Mouse (Mus musculus): Measurements from ENCODE around the gene Znrf3.
A peak's percentile ranks its signal among the peaks of the same experiment; 100 is the strongest.

Znrf3 gene

DNA sequence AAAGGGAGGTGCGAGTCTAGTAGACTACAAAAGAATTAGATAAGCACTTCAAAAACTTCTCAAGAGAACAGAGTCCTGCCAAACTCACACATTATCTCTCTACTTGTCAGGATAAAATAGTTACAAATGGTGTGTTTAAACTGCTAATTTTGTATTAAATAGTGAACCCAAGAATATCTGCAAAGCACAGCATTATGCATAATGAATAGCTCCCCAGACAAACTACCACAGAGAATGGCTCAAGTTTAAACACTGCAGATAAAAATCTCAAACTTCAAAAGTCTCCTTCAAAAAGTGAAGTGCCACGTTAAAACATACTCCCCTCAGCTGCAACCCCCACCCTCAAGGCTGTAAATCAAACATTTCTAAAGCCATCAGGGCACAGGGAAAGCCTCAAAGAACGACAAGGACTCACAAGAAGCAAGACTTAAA is 2.0 kb downstream of the Znrf3 start:
- DNase-seq (ENCODE audit: extremely low spot score, low read depth, low spot score), result no peak

DNA sequence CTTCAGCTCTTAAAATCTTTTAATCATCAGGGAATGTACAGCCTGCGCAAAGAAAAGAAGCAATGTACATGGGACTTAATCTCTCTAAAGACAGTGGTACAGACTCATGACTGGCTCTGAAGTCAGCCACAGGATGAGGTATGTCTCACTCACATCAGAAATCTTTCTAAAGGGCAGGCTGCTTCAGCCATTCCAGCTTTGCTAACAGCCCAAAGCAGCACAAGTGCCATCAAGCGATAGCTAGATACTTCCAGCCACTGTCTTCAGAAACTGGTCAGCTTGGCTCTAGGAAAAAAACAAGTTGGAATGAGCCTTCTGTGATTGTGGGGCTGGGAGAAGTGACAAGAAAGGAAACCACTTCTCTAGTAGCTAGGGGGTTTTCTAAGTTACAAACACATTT is 7.0 kb downstream of the Znrf3 start:
- DNase-seq (ENCODE audit: extremely low spot score, low read depth, low spot score), result no peak

DNA sequence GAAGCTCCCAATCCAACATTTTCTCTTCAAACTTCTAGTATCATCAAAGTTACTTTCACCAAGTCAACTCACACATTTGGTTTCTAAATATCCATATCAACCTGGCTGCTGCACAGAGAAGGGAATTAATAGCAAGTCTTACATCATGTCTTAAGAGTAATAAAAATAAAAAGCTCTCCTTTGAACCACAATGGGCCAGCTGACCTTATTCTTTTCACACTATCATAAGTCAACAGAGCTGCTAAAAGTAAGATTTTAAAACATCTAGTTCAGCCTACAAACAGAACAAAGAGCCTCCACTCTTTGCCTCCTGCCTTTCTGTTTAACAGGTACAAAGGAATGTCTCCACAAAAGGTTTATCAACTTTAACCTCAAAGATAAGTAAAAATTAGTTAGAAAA is 7.7 kb downstream of the Znrf3 start:
- no peak for DNase-seq (ENCODE audit: extremely low spot score, low read depth, low spot score)

DNA sequence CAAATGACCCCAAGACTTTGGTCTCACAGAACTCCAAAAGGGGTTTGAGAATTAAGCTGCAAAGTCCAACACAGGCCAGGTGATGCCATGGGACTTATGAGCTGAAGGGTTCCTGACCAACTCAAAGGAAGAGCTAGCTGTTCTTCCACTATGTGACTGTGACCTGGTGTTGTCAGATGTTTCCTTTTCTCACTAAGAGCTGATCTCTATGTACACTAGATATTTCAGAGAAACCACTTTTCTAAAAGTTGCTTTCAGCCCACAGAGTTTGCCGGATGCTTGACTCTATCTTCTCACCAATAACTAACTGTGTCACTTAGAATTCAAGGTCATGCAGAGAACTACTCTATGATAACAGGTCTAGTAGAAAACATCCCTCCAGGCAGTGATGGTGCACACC is 9.2 kb downstream of the Znrf3 start:
- DNase-seq (ENCODE audit: extremely low spot score, low read depth, low spot score), result no peak

DNA sequence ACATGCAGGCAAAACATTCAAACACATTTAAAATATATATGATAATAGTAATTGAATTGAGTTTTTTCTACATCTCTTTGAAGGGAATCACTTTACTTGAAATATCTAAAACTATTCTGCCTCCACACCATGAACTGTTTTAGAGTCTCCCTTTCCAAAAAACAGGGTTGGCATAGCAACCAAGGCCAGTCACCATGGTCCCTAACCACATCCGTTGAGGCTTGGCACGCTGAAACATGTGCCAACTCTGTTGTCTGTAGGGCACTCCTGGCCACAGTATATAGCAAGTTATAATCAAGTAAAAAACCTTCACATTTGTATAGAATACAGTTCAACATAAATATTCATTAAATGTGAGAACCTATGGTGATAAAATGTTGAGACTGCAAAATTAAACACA is 12.3 kb downstream of the Znrf3 start:
- DNase-seq (ENCODE audit: extremely low spot score, low read depth, low spot score), result no peak

DNA sequence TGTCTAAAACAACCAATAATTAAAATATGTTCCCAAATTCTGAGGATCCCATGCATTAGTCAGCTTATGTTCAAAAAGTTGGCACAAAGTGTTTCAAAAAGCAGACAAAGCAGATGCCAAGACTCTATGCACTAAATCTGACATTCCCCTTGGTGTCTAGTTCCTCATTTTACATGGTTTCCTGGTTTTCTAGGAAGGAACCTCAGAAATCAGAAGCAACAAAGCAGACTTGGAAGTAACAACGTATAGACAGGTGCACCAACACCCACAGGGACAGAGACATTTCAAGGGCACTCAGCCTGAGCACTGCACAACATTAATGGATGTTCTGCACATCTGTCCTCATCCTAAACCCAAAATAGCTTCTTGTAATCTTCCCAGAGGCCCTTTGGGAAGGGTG is 13.8 kb downstream of the Znrf3 start:
- DNase-seq (ENCODE audit: extremely low spot score, low read depth, low spot score), result no peak

DNA sequence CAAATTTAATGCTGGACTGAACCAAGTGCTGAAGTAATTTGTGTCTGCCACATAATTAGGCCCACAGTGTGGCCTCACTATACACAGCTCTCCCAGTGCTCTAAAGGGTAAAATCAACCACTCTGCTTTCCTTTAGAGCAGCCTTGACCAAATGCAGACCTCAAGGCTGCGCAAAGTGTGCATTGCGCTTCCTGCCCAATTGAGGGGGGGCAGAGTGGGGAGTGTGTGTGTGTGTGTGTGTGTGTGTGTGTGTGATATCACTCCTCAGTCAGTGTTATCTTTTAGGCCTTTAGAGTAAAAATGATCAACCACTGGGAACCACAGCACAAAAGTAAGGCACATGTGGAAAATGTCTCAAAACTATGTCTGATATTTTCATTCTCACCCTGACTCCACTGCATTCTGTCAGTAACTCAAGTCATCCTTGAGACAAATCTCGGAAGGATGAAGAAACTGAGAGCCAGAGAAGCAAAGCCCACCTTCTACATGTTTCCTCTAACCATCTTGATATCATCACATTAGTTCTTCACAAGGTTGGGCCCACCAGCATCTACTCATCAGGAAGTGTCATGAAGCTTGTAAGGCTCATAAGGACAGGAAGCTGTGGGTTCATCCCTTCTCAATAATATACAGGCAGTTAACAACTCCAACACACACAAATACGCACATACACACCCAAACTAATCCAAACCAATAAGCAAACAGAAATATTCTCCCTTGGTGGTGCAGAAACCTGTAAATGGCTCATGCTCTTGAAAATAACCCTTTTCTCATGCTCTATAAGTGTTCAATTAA is 15.1 kb downstream of the Znrf3 start:
- no peak for DNase-seq (ENCODE audit: extremely low spot score, low read depth, low spot score)

DNA sequence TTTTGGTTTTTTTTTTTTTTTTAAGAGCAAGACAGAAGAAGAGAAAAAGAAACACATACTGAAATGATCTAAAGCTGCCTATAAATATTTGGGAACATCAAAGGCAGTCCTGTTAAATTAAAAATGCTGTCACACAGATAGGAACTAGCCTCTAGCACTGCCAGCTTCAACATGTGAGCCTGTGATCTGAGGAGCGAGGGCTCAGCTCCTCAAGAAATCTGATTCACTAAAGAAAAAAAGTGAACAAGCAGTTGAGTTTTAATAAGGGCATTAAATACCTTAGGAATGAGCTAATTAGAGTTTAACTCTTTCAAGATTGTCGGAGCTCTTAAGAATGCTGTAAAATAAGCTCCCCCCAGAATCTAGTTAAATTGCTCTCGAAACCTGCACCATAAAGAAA is 17.4 kb downstream of the Znrf3 start:
- DNase-seq (ENCODE audit: extremely low spot score, low read depth, low spot score), result no peak

DNA sequence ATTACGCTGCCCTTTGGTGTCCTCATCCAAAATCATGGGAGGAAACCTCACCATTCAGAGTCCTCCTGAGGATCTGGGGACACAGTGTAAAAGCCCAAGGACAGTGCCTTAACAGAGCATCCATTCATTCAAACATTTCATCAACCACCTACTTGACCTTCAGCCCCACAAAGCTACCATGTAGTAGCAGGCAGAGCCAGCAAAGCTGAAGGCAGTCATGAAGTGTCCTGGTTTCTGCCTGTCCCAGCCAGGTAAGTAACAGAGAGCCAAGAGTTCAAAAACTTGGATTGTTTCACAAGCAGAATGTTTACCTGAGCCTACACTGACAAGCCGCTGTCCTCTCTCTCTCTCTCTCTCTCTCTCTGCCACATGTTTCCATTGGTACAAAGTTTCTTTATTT is 18.3 kb downstream of the Znrf3 start:
- DNase-seq (ENCODE audit: extremely low spot score, low read depth, low spot score), result no peak

DNA sequence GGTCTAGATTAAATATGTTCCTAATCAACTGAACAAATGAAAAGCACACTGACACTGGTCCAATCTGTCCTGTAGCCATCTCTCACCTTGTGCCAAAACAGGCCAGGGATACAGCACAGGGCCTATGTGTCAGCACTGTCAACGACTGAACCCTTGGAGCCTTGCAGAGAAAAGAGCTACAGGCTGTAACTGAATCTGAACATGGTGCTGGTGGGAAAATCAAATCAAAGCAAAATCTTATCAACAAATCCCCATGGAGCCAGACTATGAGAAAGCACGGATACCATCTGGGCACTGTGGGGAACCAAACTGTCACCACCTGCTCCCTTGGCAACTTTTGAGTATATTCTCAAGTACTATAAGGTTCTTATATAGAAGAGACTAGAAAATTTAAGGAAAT is 19.5 kb downstream of the Znrf3 start:
- DNase-seq (ENCODE audit: extremely low spot score, low read depth, low spot score), result no peak

DNA sequence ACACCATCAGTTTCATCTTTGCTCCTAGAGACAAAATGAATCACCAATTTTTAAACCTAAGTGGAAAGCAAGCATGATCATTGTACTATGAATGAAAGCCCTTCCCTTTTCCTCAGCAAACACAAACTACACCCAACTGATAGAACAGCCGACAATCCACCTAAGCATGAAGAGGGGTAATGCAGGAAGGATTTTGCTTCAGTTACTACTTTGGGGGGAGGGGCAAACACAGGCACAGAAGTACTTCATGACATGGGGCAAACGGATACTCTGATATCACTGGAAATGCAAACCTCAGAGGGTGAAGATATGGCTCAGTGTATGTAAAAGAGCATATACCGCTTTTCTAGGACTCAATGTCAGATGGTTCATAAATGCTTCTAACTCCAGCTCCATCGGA is 20.5 kb downstream of the Znrf3 start:
- no peak for DNase-seq (ENCODE audit: extremely low spot score, low read depth, low spot score)

DNA sequence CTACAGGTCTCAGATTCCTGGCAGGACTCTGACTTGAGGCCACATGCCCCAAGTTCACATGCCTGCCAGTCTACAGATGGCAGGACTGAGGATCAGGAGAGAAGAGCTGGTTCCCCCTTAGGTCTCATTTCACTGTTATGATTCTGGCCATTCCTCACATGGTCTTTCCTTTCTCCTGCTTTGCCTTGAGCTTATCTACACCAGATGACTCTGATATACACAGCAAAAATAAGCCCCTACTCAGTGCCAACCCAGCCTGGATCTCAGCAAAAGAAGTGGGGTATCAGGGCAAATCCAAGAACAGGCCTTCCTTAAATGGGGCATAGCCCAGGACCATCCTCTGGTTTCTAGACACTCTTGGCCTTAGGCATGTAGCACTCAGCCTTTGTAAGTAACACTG is 21.6 kb downstream of the Znrf3 start:
- no peak for DNase-seq (ENCODE audit: extremely low spot score, low read depth, low spot score)

DNA sequence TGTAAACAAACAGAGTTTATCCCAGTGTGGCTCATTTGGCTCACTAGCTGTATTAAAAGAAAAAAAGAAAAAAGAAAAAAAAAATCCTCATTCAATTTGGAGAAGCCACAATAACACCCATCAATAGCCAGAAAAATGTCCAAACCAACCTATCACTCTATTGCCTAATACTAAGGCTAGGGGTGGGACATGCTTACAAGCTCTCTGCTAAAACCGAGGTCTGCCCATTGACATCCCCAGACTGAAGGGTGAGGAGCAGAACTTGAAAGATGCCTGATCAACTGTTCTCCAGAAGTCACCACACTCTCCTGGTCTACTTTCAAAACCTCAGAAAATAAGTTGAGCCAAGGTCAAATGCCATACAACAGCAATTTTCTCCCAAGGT is 22.4 kb downstream of the Znrf3 start:
- no peak for DNase-seq (ENCODE audit: extremely low spot score, low read depth, low spot score)

DNA sequence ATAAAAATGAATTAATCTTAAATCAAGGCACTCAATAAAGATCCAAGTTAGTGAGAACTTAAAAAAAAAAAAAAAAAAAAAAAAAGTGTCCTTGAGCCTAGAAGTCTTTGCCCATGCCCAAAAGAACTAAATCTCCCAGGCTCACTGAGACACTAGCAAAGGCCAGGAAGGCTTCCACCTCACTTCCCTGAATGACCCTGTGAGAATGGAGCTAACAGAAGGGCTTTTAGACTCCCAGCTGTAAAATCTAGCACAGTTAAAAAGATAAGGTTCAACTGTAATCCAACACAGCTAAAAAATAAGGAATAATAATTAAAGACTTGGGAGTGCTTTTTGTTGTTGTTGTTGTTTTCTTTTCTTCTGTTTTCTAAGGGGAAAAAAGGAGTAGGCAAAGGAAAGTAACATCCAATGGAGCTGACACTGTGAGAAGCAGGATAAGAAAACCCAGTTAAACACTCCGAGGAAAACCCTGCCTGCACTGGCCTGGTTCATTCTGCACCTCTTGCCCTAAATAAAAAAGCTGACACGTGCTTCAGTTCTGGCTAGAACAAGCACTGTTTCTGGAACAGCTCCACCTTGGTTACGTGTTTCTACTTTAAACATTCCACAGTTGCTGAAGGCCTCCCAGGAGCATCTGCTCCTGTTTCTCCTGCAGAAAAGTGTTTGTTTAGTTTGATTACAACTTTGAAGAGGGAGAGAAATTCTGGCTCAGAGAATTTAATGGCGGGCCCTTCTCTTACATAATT is 23.0 kb downstream of the Znrf3 start:
- no peak for DNase-seq (ENCODE audit: extremely low spot score, low read depth, low spot score)

DNA sequence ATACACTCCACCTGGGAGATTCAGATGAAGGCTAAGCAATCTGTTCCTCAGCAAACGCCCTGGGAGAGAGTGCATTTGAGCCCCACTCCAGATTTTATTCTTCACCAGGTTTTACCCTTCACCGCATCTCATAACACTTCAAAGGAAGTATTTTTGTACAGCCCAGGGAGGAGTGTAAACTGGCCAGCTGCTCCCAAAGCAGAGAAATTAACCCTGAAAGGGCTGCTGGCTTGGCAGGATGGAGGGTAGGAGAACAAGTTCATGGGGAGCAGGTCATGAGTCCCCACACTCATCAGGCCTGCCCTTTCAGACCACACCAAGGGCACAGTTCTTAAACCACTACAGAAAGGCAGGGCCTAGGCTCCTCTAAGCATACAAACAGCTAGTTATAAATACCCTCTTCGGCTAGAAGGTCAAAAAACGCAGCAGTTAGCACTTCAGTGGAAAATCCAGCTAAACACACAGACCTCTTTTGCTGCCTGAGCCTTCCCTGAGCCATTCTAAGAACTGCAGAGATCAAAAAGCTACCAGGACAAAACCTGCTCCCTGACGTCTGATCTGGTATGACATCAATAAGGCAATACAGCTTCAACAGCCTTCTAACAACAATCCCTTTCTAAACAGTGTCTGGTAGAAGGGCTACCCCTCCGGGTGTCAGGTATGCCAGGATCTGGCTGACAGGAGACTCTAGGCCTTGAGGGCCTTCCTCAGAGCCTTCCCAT is 28.9 kb downstream of the Znrf3 start:
- DNase-seq (ENCODE audit: extremely low spot score, low read depth, low spot score), result peak; percentile 62

DNA sequence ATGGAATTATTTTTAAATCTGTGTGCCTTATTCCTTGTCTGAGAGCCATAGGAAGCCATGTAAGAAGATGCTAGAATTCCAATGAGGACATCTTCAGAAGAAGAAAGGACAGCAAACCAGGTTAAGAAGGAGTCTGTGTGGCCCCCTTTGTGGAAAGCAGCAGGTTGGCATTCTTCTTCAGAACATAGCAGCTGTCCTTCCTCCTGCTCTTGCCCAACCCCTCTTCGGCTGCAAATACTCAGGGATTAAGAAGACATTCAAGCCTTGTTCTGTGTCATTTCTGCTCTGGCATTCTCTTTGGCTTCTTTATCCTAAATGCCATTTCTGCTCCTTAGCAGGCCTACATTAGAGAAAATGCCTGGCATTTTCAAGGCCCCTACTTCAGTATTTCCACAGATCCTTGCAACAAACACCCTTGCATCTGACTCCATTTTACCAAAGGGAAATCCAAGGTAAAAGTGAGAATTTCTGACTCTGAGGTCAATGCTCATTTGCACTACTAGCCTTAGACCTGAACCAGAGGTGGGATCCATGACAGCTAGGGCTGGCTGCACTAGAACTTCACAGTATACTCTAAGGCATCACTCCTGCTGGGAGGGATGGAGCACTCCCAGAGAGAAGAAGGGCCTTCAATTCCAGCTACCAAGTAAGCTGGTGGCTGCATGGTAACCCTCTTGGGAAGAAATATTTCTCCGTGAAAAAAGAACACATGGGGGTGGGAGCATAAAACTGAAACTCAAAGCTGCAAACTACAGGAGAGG is 29.6 kb downstream of the Znrf3 start:
- DNase-seq (ENCODE audit: extremely low spot score, low read depth, low spot score), result no peak

DNA sequence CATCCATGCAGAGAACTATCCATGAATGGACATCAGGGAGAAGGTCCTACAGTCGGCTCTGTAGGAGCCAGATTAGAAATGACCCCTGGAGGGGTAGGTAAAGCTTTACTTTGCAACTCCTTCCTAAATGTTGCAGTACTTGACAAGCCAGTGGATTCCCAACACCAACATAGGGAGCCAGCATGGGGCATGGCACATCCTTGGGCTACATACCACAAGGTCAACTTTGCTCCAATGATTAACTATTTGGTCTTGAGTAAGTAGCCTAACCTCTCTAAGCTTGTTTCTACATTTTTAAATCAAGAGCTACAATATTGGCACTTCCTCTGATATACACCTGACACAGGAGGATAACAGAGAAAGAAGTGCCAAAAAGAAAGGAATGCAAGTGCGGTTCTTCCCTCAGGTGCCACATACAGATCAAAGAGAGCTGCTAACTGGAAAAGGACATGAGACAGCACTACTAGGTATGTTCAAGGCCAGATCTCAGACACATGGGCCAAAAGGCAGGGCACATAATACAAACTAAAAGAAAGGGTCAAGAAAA is 31.9 kb downstream of the Znrf3 start:
- no peak for DNase-seq (ENCODE audit: extremely low spot score, low read depth, low spot score)

DNA sequence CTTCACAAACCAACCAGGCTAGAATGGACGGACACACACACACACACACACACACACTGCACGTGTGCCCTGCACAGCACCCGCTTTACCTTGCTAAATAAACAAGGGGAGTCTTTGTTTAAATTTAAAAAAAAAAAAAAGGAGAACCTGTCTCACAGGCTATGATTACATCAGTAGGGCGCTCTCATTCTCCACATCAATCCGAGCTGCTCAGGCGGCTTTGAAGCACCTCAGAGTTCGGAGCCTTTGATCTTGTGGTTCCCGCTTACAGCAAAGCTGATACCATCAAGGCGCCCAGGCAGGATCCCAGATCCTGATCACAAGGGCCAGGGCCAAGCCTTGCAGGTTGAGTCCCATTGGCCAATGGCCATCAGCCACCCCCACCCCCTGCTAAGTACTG is 33.1 kb downstream of the Znrf3 start:
- DNase-seq (ENCODE audit: extremely low spot score, low read depth, low spot score), result no peak

DNA sequence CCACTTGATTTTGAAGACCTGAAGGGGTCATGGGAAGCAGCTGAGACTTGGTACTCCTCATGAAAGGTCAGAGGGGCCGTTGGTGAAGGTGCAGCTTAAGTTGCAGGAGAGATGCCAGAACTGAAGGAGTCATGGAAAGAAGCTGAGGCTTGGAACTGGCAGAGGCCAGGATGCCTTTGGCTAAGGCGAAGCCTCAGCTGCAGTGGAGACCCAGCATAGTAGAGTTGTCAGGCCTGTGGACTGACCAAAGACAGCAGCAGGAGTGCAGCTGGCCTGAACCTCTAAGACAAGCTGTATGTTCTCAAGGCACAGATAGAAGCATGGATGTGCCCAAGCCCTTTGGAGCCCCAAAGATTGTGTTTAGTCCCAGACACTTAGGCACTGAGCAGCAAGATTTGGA is 40.5 kb downstream of the Znrf3 start:
- no peak for DNase-seq (ENCODE audit: extremely low spot score, low read depth, low spot score)

DNA sequence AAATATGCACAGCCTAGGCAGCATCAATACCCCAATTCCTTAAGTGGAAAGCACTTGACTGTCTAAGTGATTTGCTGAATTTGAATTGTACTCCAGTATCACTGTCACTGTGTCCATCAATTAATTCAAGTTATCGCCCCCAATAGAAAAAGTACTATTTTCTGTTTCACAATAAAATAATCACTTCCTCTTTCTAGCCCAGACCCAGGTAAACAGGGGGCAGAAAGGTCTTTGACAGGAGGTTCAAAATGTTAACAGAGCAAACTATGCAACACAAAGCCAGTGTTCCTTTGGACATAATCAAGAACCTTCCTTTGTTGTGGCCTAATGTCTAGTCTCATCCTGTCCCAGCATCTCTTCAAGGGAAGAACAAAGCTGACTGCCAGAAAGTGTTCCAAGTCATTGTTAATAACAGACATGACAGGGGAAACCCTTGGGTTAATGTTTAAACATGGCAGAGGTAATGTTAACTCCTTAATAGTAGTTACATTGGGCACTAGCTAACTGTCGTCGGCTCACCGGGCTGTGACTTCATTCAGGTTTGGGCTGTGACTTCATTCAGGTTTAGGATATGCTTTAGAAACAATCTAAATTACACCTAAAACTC is 42.4 kb downstream of the Znrf3 start:
- no peak for DNase-seq (ENCODE audit: extremely low spot score, low read depth, low spot score)
